Mouse (Mus musculus) testis, adult 2 months (tissue): ENCODE results near the gene Zcchc7. TPM values are rescaled to one million over a fixed set of nuclear protein-coding genes. Genes with fewer than 3 reads are reported as not detected.

Source experiments
- H3K27ac ChIP-seq: fragments of 200-500 bp; 2 replicates; pipeline ENCODE4 v1.5.1; 2012; ENCODE audit warnings: low read depth, low read length; ENCODE audit not compliant: control insufficient read depth, insufficient read depth
- H3K27me3 ChIP-seq: fragments of 200-500 bp; 2 replicates; pipeline ENCODE4 v1.6.1; 2012; ENCODE audit warnings: mild to moderate bottlenecking, low read length, moderate library complexity; ENCODE audit not compliant: control insufficient read depth, insufficient read depth
- H3K36me3 ChIP-seq: fragments of 200-500 bp; 2 replicates; pipeline ENCODE4 v1.6.1; 2012; ENCODE audit warnings: mild to moderate bottlenecking, low read length; ENCODE audit not compliant: control insufficient read depth, insufficient read depth
- H3K4me1 ChIP-seq: fragments of 200-500 bp; 2 replicates; pipeline ENCODE4 v1.6.1; 2012; ENCODE audit warnings: low read length; ENCODE audit not compliant: control insufficient read depth, insufficient read depth
- H3K4me3 ChIP-seq: fragments of 200-500 bp; 2 replicates; pipeline ENCODE4 v1.5.1; 2012; ENCODE audit warnings: low read depth, mild to moderate bottlenecking, low read length, moderate library complexity, mixed read lengths; ENCODE audit not compliant: control insufficient read depth
- CTCF ChIP-seq: fragments of 200-500 bp; IDR thresholded peaks from 2 replicates; pipeline ENCODE4 v1.5.1; 2012; ENCODE audit warnings: low read depth, mild to moderate bottlenecking, inconsistent platforms, low read length, moderate library complexity; ENCODE audit not compliant: control insufficient read depth, insufficient read depth, insufficient replicate concordance
- POLR2A ChIP-seq: fragments of 200-500 bp; IDR thresholded peaks from 2 replicates; pipeline ENCODE4 v1.6.1; 2012; ENCODE audit warnings: low read depth, mild to moderate bottlenecking, inconsistent platforms, low read length, moderate library complexity; ENCODE audit not compliant: control insufficient read depth
- polyA plus RNA-seq: library from polyadenylated mRNA; depleted of rRNA; stranded (reverse); fragments of >200 nt; gene quantifications from 2 replicates; pipeline ENCODE4 v1.2.3, GENCODE M21; 2012; rRNA removed

Zcchc7 gene
- polyA plus RNA-seq, 1 experiment, result 25.3 TPM

DNA sequence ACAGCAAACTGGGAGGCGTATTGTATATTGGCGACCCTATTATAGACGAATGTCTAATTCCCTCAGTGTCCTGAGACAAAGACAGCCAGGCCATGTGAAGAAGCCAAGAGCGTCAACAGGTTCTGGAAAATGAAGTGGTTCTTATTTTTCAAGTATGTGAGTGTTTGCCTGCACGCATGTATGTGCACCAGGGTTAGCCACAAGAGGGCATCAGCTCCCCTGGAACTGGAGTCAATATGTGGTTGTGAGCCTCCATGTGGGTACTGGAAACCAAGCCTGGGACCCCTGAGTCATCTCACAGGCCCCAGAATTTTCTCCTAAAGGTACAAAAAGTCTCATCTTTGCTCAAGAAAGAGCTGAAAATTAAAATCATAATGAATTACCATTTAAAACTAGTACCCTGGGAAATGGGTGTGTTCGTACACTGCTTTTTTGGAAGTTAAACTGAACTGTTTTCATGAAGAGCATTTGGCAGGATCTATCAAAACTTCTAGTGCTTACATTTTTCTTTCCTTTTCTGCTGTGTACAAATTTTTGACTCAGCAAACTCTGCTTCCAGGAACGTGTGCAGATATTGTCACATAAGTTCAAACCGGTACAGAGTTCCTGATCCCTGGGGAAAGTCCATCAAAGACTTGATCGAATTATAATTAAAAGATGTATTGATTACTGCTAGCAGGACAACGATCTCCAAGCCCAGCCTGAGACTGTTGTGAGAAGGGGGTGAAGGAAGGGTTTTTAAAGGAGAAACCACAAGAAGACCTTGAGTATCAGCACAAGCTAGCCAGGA is 221.4 kb downstream of the Zcchc7 start:
- H3K27ac ChIP-seq, result no peak overlapping the region
- H3K4me1 ChIP-seq, result peaks cover 19% of the 10 kb centered on the region
- no peak for TF ChIP-seq CTCF
- no peak for TF ChIP-seq POLR2A
- no peak overlapping the region for H3K4me3 ChIP-seq
- no peaks in the 10 kb centered on the region for H3K36me3 ChIP-seq
- no peaks in the 10 kb centered on the region for H3K27me3 ChIP-seq

DNA sequence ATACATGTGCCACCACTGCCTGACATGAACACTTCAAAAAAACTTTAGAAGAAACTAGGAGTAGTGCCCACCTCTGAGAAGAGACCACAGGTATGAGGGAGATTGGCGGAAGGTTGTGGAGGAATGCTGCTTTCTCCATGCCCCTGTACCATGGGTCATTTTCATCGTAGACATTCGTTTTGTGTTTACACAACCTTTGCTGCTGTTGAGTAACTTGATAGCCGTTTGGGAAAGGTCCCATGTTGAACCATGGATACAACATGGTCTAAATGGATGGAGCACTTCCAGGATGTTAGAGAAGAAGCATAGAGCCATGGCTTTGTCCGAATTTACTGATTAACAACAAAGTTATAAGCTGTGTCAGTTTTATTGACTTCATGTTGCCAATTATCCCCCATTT is 222.5 kb downstream of the Zcchc7 start:
- H3K4me3 ChIP-seq, result no peak overlapping the region
- no peaks in the 10 kb centered on the region for H3K27me3 ChIP-seq
- no peaks in the 10 kb centered on the region for H3K36me3 ChIP-seq
- peaks cover 19% of the 10 kb centered on the region for H3K4me1 ChIP-seq
- H3K27ac ChIP-seq, result no peak overlapping the region
- TF ChIP-seq POLR2A, result no peak
- TF ChIP-seq CTCF, result no peak

DNA sequence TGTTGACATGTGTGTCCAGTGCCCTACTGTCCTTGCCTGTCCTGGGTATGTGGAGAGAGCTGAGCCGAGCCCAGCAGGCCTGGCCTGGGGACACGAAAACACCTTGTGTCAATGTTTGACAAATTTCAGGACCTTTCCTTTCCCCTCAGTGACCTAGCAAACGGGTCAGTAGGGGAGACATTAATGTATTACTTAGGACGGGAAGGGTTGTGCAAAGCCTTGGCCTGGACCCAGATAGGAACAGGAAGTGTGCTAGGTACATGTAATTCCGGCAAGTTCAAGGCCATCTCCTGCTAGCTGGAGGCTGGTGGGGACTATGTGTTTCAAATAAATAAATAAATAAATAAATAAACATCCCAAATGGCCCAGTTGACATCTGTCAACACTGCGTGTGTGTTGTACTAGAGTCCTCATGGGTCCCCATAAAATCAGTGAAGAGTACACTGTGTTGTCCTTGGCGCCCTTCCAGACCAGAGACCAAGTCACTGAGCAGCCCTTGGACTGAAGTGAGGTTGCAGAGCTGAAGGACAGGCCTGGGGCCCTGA is 224.2 kb downstream of the Zcchc7 start:
- H3K4me3 ChIP-seq, result no peak overlapping the region
- no peaks in the 10 kb centered on the region for H3K36me3 ChIP-seq
- peaks cover 19% of the 10 kb centered on the region for H3K4me1 ChIP-seq
- no peak for TF ChIP-seq POLR2A
- no peak for TF ChIP-seq CTCF
- H3K27ac ChIP-seq, result peak overlapping the region; percentile 69
- H3K27me3 ChIP-seq, result no peaks in the 10 kb centered on the region

DNA sequence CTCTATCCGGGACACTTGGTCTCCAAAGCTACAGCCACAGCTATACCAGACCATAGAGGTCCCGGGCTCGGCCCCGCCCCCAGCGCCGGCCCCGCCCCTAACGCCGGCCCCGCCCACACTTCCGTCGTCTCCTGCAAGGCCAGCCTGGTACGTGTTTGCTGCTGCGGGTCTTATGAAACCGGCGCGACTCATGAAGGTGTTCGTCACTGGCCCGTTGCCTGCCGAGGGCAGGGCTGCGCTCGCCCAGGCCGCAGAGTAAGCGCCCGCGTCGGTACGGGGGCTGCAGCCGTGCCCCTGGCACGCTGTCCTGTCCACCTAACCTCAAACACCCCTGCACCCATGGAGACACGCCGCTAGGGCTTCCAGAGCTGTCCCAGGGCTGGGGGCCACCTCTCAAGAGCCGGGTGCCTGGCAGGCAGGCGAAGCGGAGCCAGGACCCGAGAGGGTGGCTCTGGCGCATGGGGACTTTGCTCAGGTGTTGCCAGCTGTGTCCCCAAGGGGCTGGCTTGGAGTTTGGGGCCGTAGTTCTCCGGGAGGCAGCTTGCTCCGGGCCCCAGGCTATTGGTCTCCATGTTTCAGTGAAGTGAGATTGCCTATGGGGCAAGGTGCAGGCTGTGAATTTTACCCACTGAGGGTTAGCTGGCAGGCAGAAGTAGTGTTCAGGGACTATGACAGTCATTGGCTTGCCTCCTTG is 225.8 kb downstream of the Zcchc7 start, which contains the start of gene Grhpr:
Gene Grhpr (plus strand): TSS at position 116 of the 694 bp plus-strand sequence.
- peaks cover 19% of the 10 kb centered on the region for H3K4me1 ChIP-seq
- TF ChIP-seq CTCF (no peak), POLR2A (peak; percentile 59; the same call in 1 of the 2 replicates)
- H3K4me3 ChIP-seq, result peak within 1 kb of the TSS; percentile 95
- H3K27me3 ChIP-seq, result no peaks in the 10 kb centered on the region
- H3K36me3 ChIP-seq, result no peaks in the 10 kb centered on the region
- H3K27ac ChIP-seq, result peak within 1 kb of the TSS; percentile 80

Other genes with a start within 250 kb of the Zcchc7 start
- gene Pax5, start 45.4 kb upstream of the Zcchc7 start, polyA plus RNA-seq, result 50.1 and 52.6 TPM in 2 replicates
- 12.6 and 13.1 TPM in 2 replicates for gene Grhpr, start 225.5 kb downstream of the Zcchc7 start, polyA plus RNA-seq